Mouse (Mus musculus): ENCODE results near the gene Ppil4. TPM values are rescaled to one million over a fixed set of nuclear protein-coding genes. Genes with fewer than 3 reads are reported as not detected.

Ppil4 gene
- polyA plus RNA-seq, 1 experiment from 2014 or later = 38.2 TPM

DNA sequence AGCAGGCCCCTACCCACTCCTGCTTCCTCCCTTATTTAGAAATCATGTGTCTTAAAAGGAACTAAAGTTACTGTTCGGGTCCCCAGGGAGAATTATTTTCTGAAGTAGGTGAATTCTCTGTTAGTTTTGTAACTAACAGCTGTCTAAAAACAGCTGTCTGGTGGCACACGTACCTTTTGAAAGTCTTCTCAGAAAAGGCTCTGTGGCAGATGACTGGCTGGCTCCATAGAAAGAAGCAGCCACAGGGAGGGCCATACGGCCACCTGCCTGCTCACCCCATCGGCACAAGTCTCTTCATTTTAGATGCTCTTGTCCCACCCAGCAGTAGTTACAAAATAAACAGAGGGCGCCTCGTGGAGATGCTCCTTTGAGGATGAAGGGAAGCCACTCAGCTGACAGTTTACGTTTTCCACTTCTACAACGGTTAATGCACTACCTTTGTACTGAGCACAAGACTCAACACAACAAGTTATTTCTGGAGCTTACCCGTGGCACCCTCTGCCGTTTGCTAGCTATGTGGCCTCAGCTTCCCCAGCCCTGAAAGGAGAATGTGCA is 42.1 kb downstream of the Ppil4 start:
- ATAC-seq (ENCODE audit: insufficient read depth, low FRiP score) = no peak
- WGBS = 60% methylated on average over 10 of the region's 10 CpGs
- Histone ChIP-seq H3K36me3 (ENCODE audit: control insufficient read depth, insufficient read depth, low read length) (no peaks in the 10 kb centered on the region), H3K9ac (ENCODE audit: low read length) (no peak overlapping the region), H3K27ac (ENCODE audit: low read length) (no peak overlapping the region), H3K4me2 (ENCODE audit: low read depth, low read length) (no peak overlapping the region), H3K4me1 (ENCODE audit: control insufficient read depth, insufficient read depth, low read length) (peaks cover 3% of the 10 kb centered on the region; the same call in 1 of the 2 replicates), H3K4me3 (replicated peaks; ENCODE audit: low read length) (no peak overlapping the region), H3K27me3 (ENCODE audit: control insufficient read depth, insufficient read depth, low read length) (no peaks in the 10 kb centered on the region), H3K9me3 (replicated peaks; ENCODE audit: control insufficient read depth, low read length) (no peaks in the 10 kb centered on the region)

DNA sequence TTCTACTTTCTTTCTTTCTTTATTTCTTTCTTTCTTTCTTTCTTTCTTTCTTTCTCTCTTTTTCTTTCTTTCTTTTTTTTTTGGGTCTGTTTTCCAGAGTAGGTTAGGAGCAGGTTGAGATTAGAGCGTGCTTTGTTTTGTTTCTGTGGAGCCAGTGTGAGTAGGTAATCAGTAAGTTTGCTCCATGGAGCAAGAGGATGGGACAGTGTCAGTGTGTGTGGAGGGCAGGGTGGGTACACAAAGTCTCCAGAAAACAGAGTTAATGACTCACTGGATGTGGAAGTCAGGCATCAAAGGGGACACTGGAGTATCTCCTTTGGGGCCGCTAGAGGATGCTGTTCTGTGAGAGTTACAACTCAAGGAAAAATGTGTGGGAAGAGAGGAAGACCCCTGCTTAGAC is 44.2 kb downstream of the Ppil4 start:
- H3K4me1 ChIP-seq (ENCODE audit: control insufficient read depth, insufficient read depth, low read length) = peaks cover 1% of the 10 kb centered on the region; the same call in 1 of the 2 replicates
- no peak overlapping the region for H3K9ac ChIP-seq (ENCODE audit: low read length)
- H3K36me3 ChIP-seq (ENCODE audit: control insufficient read depth, insufficient read depth, low read length) = no peaks in the 10 kb centered on the region
- H3K4me2 ChIP-seq (ENCODE audit: low read depth, low read length) = no peak overlapping the region
- no peaks in the 10 kb centered on the region for H3K27me3 ChIP-seq (ENCODE audit: control insufficient read depth, insufficient read depth, low read length)
- H3K9me3 ChIP-seq (replicated peaks; ENCODE audit: control insufficient read depth, low read length) = no peaks in the 10 kb centered on the region
- 67% methylated on average over 2 of the region's 2 CpGs for WGBS
- ATAC-seq (ENCODE audit: insufficient read depth, low FRiP score) = no peak
- H3K4me3 ChIP-seq (replicated peaks; ENCODE audit: low read length) = no peak overlapping the region
- H3K27ac ChIP-seq (ENCODE audit: low read length) = no peak overlapping the region

DNA sequence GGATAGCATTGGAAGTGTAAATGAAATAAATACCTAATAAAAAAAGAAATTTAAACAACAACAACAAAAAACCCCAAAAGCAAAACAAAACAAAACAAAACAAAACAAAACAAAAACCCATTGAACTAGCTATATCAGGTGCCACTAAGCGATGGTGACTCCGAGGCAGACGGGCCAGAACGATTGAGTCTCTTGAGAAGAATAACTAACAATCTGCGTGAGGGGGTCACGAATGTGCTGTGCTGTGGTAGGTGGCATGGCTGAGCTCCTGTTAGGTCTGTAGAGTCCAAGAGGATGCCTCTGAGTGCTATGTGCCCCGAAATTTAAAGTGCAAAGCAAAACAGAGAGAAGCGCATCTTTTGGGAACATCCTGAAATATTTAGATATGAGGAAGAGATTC is 44.8 kb downstream of the Ppil4 start:
- ATAC-seq (ENCODE audit: insufficient read depth, low FRiP score) = no peak
- H3K27me3 ChIP-seq (ENCODE audit: control insufficient read depth, insufficient read depth, low read length) = no peaks in the 10 kb centered on the region
- no peak overlapping the region for H3K9ac ChIP-seq (ENCODE audit: low read length)
- H3K27ac ChIP-seq (ENCODE audit: low read length) = no peak overlapping the region
- H3K36me3 ChIP-seq (ENCODE audit: control insufficient read depth, insufficient read depth, low read length) = no peaks in the 10 kb centered on the region
- H3K4me2 ChIP-seq (ENCODE audit: low read depth, low read length) = no peak overlapping the region
- WGBS = 92% methylated on average over 8 of the region's 8 CpGs
- H3K9me3 ChIP-seq (replicated peaks; ENCODE audit: control insufficient read depth, low read length) = no peaks in the 10 kb centered on the region
- H3K4me3 ChIP-seq (replicated peaks; ENCODE audit: low read length) = no peak overlapping the region
- no peaks in the 10 kb centered on the region; the same call in 1 of the 2 replicates for H3K4me1 ChIP-seq (ENCODE audit: control insufficient read depth, insufficient read depth, low read length)

DNA sequence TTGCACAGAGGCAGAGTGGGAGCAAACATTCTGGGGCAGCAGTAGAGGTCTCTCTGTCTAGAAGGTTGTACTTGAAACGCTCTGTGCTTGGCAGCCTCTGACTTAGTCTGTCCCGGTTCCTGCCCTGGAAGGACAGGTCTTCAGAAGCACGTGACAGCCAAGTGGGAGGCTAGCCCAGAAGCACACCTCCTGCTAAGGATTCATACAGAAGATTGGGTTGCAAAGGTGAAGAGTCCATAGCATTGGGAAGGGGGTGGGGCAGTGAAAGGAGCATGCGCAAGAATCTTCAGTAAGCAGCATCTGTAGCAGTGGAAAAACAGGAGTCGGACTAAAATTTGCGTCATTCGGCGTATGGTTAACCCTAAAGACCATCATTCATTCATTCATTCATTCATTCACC is 45.3 kb downstream of the Ppil4 start:
- no peak for ATAC-seq (ENCODE audit: insufficient read depth, low FRiP score)
- H3K9ac ChIP-seq (ENCODE audit: low read length) = no peak overlapping the region

DNA sequence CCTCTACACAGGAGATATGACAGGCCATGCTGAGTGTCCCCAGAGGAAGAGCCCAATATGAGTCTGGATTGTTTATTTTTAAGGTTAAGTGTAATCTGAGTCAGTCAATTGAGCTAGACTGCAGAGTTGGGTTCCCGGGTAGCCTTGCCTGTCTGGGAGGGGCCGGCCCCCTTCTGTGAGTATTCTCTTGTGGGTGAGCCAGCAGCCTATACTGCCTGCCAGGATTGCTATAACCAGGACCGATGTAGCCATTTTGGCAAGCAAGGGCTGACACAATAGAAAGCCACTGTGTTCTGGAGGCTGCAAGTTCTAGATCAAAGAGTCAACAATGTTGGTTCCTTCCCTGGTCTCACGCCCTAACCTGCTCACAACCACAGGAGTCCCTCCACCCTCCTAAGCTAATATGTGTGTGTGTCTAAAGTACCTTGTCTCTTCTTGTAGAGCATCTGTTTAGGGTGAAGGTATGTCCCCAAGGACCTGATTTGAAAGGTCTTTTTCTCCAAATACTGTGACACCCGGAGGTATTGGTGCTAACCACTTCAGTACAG is 46.3 kb downstream of the Ppil4 start:
- ATAC-seq (ENCODE audit: insufficient read depth, low FRiP score) = no peak
- WGBS = 74% methylated on average over 5 of the region's 5 CpGs
- Histone ChIP-seq H3K27me3 (ENCODE audit: control insufficient read depth, insufficient read depth, low read length) (no peaks in the 10 kb centered on the region), H3K4me2 (ENCODE audit: low read depth, low read length) (no peak overlapping the region), H3K27ac (ENCODE audit: low read length) (no peak overlapping the region), H3K9me3 (replicated peaks; ENCODE audit: control insufficient read depth, low read length) (no peaks in the 10 kb centered on the region), H3K4me1 (ENCODE audit: control insufficient read depth, insufficient read depth, low read length) (no peaks in the 10 kb centered on the region), H3K4me3 (replicated peaks; ENCODE audit: low read length) (no peak overlapping the region), H3K9ac (ENCODE audit: low read length) (no peak overlapping the region), H3K36me3 (ENCODE audit: control insufficient read depth, insufficient read depth, low read length) (no peaks in the 10 kb centered on the region)

More for the DNA sequence above, 45.3 kb downstream of the Ppil4 start:
- 86% methylated on average over 8 of the region's 8 CpGs for WGBS
- H3K4me1 ChIP-seq (ENCODE audit: control insufficient read depth, insufficient read depth, low read length) = no peaks in the 10 kb centered on the region
- no peaks in the 10 kb centered on the region for H3K9me3 ChIP-seq (replicated peaks; ENCODE audit: control insufficient read depth, low read length)
- H3K4me2 ChIP-seq (ENCODE audit: low read depth, low read length) = no peak overlapping the region
- no peaks in the 10 kb centered on the region for H3K36me3 ChIP-seq (ENCODE audit: control insufficient read depth, insufficient read depth, low read length)
- H3K27ac ChIP-seq (ENCODE audit: low read length) = no peak overlapping the region
- no peaks in the 10 kb centered on the region for H3K27me3 ChIP-seq (ENCODE audit: control insufficient read depth, insufficient read depth, low read length)
- H3K4me3 ChIP-seq (replicated peaks; ENCODE audit: low read length) = no peak overlapping the region

DNA sequence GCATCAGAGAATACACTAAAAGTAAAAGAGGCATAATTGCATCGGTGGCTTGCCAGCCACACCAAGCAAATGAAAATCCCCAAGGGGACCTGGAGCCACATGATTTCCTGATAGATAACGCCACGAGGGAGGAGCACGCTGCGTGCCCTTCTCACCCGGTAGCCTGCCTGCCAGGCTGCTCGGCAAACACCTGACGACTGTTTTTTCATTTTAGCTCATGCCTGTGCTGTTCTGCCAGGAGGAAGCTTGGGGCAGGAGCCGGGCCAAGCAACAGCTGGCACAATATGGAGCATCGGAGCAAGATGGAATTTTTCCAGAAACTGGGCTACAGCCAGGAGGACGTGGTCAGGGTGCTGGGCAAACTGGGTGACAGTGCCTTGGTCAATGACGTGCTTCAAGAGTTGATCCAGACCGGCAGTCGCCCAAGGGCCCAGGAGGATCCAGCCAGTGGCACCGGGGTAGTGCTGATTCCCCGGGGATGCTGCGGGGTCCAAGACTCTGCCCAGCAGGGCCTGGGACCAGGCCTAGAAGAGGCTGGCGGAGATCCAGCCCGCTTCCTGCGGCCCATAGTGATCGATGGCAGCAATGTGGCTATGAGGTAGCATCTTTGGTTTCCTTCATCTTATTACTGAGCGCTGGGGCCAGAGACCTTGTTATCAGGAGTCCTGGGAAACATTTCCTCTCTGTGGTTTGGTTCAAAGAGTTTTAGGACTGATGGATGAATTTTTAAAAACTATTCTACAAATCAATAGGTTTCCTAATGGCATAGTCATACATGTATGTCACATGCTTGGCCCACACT is 47.1 kb downstream of the Ppil4 start:
- Histone ChIP-seq H3K4me1 (ENCODE audit: control insufficient read depth, insufficient read depth, low read length) (no peaks in the 10 kb centered on the region), H3K9ac (ENCODE audit: low read length) (no peak overlapping the region), H3K4me3 (replicated peaks; ENCODE audit: low read length) (no peak overlapping the region), H3K36me3 (ENCODE audit: control insufficient read depth, insufficient read depth, low read length) (no peaks in the 10 kb centered on the region), H3K27ac (ENCODE audit: low read length) (no peak overlapping the region), H3K9me3 (replicated peaks; ENCODE audit: control insufficient read depth, low read length) (no peaks in the 10 kb centered on the region), H3K27me3 (ENCODE audit: control insufficient read depth, insufficient read depth, low read length) (no peaks in the 10 kb centered on the region), H3K4me2 (ENCODE audit: low read depth, low read length) (no peak overlapping the region)
- no peak for ATAC-seq (ENCODE audit: insufficient read depth, low FRiP score)
- WGBS = 85% methylated on average over 22 of the region's 22 CpGs

DNA sequence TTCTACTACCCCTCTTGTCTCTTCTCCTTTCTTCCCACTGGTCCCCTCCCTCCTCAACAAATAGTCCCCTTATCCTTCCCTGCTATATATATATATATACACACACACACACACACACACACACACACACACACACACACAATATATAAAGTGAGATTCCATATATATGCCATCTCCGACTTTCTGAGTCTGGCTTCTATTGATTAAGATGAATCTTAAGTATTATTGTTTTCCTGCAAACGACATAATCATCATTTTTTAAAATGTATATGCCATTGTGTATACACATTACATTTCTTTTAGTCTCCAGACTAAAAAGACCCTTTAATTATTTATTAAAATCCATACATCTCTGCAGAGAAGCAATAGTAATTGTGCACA is 47.7 kb downstream of the Ppil4 start:
- Histone ChIP-seq H3K27me3 (ENCODE audit: control insufficient read depth, insufficient read depth, low read length) (no peaks in the 10 kb centered on the region), H3K4me2 (ENCODE audit: low read depth, low read length) (no peak overlapping the region), H3K4me1 (ENCODE audit: control insufficient read depth, insufficient read depth, low read length) (no peaks in the 10 kb centered on the region), H3K4me3 (replicated peaks; ENCODE audit: low read length) (no peak overlapping the region), H3K27ac (ENCODE audit: low read length) (no peak overlapping the region), H3K9ac (ENCODE audit: low read length) (no peak overlapping the region), H3K36me3 (ENCODE audit: control insufficient read depth, insufficient read depth, low read length) (no peaks in the 10 kb centered on the region), H3K9me3 (replicated peaks; ENCODE audit: control insufficient read depth, low read length) (no peaks in the 10 kb centered on the region)
- no peak for ATAC-seq (ENCODE audit: insufficient read depth, low FRiP score)
- 73% methylated on average over 2 of the region's 2 CpGs for WGBS

DNA sequence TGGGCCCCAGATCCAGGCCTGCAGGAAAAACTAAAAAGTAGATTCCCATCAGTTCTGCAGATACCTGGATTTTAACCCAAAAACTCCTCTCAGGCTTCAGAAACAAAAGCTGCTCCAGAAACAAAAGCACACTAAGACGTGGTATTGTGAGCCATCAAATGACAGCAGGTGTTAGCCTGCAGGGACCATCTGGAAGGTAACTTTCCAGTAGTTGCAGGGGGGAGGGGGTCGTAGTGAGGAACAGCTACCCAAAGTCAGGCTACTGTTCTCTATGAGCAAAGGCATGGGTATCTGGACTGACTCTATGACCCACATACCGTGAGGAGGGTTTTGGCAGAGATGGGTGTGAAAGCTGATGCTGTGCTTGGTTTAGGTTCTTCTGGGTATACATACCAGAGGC is 48.1 kb downstream of the Ppil4 start:
- no peaks in the 10 kb centered on the region for H3K36me3 ChIP-seq (ENCODE audit: control insufficient read depth, insufficient read depth, low read length)
- H3K27ac ChIP-seq (ENCODE audit: low read length) = no peak overlapping the region
- no peak overlapping the region for H3K4me2 ChIP-seq (ENCODE audit: low read depth, low read length)
- H3K9me3 ChIP-seq (replicated peaks; ENCODE audit: control insufficient read depth, low read length) = no peaks in the 10 kb centered on the region
- ATAC-seq (ENCODE audit: insufficient read depth, low FRiP score) = no peak
- no peaks in the 10 kb centered on the region for H3K4me1 ChIP-seq (ENCODE audit: control insufficient read depth, insufficient read depth, low read length)
- H3K4me3 ChIP-seq (replicated peaks; ENCODE audit: low read length) = no peak overlapping the region
- H3K9ac ChIP-seq (ENCODE audit: low read length) = no peak overlapping the region
- H3K27me3 ChIP-seq (ENCODE audit: control insufficient read depth, insufficient read depth, low read length) = no peaks in the 10 kb centered on the region
- 65% methylated on average over 3 of the region's 3 CpGs for WGBS

DNA sequence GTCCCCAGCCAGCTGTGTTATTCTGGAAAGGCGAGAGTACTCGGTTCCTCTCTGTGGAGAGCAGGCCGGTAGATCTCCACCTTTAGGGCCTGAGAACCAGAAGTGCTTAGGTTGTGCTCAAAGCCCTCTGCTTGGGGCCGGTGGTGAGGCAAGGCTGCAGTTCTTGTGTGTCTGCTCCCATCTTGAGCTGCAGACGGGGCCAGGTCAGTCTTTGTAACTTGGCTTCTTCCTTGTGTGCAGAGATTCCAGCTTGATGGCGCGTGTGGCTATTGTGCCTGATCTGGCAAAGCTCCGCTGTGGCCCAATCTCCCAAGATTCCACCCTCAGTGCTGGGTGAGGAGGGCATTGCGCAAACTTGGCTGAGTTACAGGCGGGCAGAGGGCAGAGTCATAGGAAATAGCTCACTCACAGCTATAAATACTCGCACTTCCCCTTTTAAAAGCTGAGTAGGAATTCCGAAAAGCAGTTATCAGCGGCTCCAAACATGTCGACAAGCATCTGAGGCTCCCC is 48.9 kb downstream of the Ppil4 start:
- Histone ChIP-seq H3K9me3 (replicated peaks; ENCODE audit: control insufficient read depth, low read length) (no peaks in the 10 kb centered on the region), H3K27ac (ENCODE audit: low read length) (peak overlapping the region; percentile 25), H3K9ac (ENCODE audit: low read length) (no peak overlapping the region), H3K4me1 (ENCODE audit: control insufficient read depth, insufficient read depth, low read length) (no peaks in the 10 kb centered on the region), H3K4me2 (ENCODE audit: low read depth, low read length) (0 out of 2 replicates have a peak overlapping the region, but pooled peaks have one; percentile 11), H3K36me3 (ENCODE audit: control insufficient read depth, insufficient read depth, low read length) (no peaks in the 10 kb centered on the region), H3K27me3 (ENCODE audit: control insufficient read depth, insufficient read depth, low read length) (no peaks in the 10 kb centered on the region), H3K4me3 (replicated peaks; ENCODE audit: low read length) (no peak overlapping the region)
- no peak; the same call in 1 of the 2 replicates for ATAC-seq (ENCODE audit: insufficient read depth, low FRiP score)
- WGBS = 54% methylated on average over 14 of the region's 14 CpGs

All from stomach, embryonic 16.5 days (tissue).